Mouse (Mus musculus) heart, postnatal 0 days (tissue): ENCODE data around the gene Cdh1. TPM values are rescaled to one million over a fixed set of nuclear protein-coding genes. Genes with fewer than 3 reads are reported as not detected.
"Not testable (repeated sequence)": the region's sequence is repeated elsewhere in the genome, so short reads cannot be mapped to it uniquely, and the experiment has no call there.

Experiments used
- ATAC-seq: fragments of 200-750 bp; cut with Nextera tagmentation; 2 replicates; pipeline ENCODE4 v1.8.0; 2017; ENCODE audit warnings: low read depth, moderate number of reproducible peaks, moderate library complexity; ENCODE audit not compliant: insufficient read depth
- DNase-seq: peaks from one replicate; pipeline ENCODE4 v3.0.0-alpha.2; 2016; ENCODE audit warnings: low spot score
- H3K27ac ChIP-seq: fragments of 300-500 bp; sonication (generic); 2 replicates; pipeline ENCODE4 v1.5.1; 2014; ENCODE audit warnings: low read depth, mild to moderate bottlenecking
- H3K27me3 ChIP-seq: fragments of 300-500 bp; sonication (generic); 2 replicates; pipeline ENCODE4 v1.6.1; 2014; ENCODE audit warnings: low read length, mixed read lengths; ENCODE audit not compliant: control insufficient read depth, insufficient read depth
- H3K36me3 ChIP-seq: fragments of 300-500 bp; sonication (generic); replicated peaks from 2 replicates; pipeline ENCODE4 v1.6.1; 2014; ENCODE audit warnings: low read length, mixed read lengths; ENCODE audit not compliant: control insufficient read depth, insufficient read depth
- H3K4me1 ChIP-seq: fragments of 300-500 bp; sonication (generic); 2 replicates; pipeline ENCODE4 v1.6.1; 2014; ENCODE audit warnings: antibody characterized with exemption; ENCODE audit not compliant: control insufficient read depth, insufficient read depth
- H3K4me2 ChIP-seq: fragments of 300-500 bp; sonication (generic); 2 replicates; pipeline ENCODE4 v1.6.1; 2014; ENCODE audit warnings: low read depth, mild to moderate bottlenecking, low read length, moderate library complexity
- H3K4me3 ChIP-seq: fragments of 300-500 bp; sonication (generic); 2 replicates; pipeline ENCODE4 v1.5.1; 2014; ENCODE audit warnings: low read depth, low read length
- H3K9ac ChIP-seq: fragments of 300-500 bp; sonication (generic); replicated peaks from 2 replicates; pipeline ENCODE4 v1.6.1; 2014; ENCODE audit warnings: low read depth, low read length, mixed read lengths
- H3K9me3 ChIP-seq: fragments of 300-500 bp; sonication (generic); replicated peaks from 2 replicates; pipeline ENCODE4 v1.6.1; 2016; ENCODE audit warnings: low read length; ENCODE audit not compliant: control insufficient read depth
- CTCF ChIP-seq: IDR thresholded peaks from 2 replicates; pipeline ENCODE4 v1.5.1; 2016; ENCODE audit warnings: antibody characterized with exemption, control low read depth, low read depth
- EP300 ChIP-seq: IDR thresholded peaks from 2 replicates; pipeline ENCODE4 v1.6.1; 2016; ENCODE audit warnings: antibody characterized with exemption, low read depth
- WGBS: fragments of 180-500 bp; shearing (Covaris S2); extraction: QIAGEN DNeasy Blood & Tissue Kit; methylation state at CpG from one replicate; pipeline ENCODE4 v1.1.7; 2014; 5-methylcytosine and 5-hydroxymethylcytosine counted together
- polyA plus RNA-seq: library from polyadenylated mRNA; unstranded; fragments of >200 nt; fragmentation: Nextera tagmentation; extraction: Ambion mirVana; gene quantifications from 2 replicates; pipeline ENCODE4 v1.2.1, GENCODE M21; 2015
- total RNA-seq: library from RNA; depleted of rRNA; stranded (reverse); fragments of >200 nt; gene quantifications from 2 replicates; pipeline ENCODE4 v1.2.3, GENCODE M21; 2014; ENCODE audit warnings: low replicate concordance

Gene Cdh1
- total and polyA plus RNA-seq, 2 experiments from 2014 or later, result 0.19 to 1.9 TPM

DNA sequence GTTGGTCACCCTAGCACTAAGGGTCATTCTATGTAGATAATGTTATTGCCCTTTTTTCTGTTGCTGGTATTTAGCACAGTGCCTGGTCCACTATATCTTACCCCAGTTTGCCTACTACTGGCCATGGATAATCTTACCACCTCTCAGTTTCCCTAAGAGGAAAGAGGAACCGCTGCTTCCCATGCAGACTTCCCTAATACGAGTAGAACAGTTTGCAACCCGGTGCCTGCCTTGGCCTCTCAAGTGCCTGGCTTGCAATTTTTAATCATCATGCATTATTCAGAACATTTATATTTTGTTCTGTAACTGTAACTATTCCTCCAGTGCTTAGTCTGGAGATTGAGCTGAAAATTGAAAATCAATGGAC lies 17.5 kb upstream of the Cdh1 start:
- no peaks in the 10 kb centered on the region for H3K36me3 ChIP-seq
- ATAC-seq, result no peak
- TF ChIP-seq EP300 (no peak), CTCF (no peak)
- H3K9ac ChIP-seq, result no peak overlapping the region
- no peaks in the 10 kb centered on the region for H3K9me3 ChIP-seq
- no peak overlapping the region for H3K4me3 ChIP-seq
- no peak for DNase-seq
- no peaks in the 10 kb centered on the region for H3K4me1 ChIP-seq
- H3K4me2 ChIP-seq, result no peak overlapping the region
- WGBS, result 93% methylated on average over 3 of the region's 3 CpGs
- H3K27ac ChIP-seq, result no peak overlapping the region
- no peaks in the 10 kb centered on the region; the same call in 1 of the 2 replicates for H3K27me3 ChIP-seq

GRCm38 (mm10) chr8:106586896-106587295 lies 16.3 kb upstream of the Cdh1 start:
- TF ChIP-seq CTCF (no peak), EP300 (no peak)
- WGBS, result 74% methylated on average over 8 of the region's 8 CpGs
- Histone ChIP-seq H3K4me3 (no peak overlapping the region), H3K27ac (no peak overlapping the region), H3K27me3 (no peaks in the 10 kb centered on the region; the same call in 1 of the 2 replicates), H3K9me3 (no peaks in the 10 kb centered on the region), H3K4me2 (no peak overlapping the region), H3K9ac (no peak overlapping the region), H3K36me3 (no peaks in the 10 kb centered on the region), H3K4me1 (no peaks in the 10 kb centered on the region)
- DNase-seq (no peak), ATAC-seq (no peak)

DNA sequence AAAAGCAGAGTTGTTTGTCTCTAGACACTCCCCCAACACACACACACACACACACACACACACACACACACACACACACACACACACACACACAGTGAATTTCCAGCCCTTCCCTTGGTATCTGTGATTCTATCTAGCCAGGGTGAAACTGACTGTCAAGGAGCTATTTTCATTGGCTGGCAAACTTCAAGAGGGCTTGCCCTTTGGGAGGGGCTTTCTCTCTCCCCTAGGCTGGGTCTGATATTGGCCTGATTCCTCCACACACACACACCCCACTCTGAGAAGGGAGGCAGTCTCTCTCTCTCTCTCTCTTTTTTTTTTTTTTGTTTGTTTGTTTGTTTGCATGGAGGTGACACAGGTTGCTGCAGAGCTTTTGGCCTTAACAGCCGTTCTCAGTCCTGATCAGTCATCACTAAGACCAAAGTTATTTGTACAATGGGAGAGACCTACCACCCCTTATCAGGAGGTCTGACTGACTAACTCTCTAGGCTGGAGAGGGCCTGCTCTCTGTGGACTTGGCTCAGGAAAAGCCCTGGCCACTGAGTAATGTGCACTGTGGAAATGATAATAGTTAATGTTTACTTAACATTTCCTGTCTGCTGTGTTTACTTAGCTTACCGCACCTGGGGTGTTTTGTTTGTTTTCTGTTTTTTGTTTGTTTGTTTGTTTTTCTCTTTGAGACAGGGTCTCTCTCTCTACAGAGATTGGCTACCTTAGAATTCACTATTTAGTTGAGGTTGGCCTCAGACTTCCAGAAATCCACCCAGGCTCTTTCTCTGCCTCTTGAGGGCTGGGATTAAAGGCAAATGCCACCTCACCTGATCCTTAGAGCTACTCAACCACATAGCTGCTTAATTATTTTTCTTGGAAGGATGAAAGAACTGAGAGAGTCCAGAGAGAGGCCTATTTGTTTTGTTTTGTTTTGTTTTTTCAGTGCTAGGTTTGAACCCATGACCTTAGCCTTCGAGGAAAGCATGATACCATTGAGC lies 14.4 kb upstream of the Cdh1 start:
- Histone ChIP-seq H3K27me3 (no peaks in the 10 kb centered on the region; the same call in 1 of the 2 replicates), H3K9ac (no peak overlapping the region), H3K27ac (no peak overlapping the region), H3K4me1 (no peaks in the 10 kb centered on the region), H3K9me3 (no peaks in the 10 kb centered on the region), H3K4me2 (no peak overlapping the region), H3K4me3 (no peak overlapping the region), H3K36me3 (no peaks in the 10 kb centered on the region)
- DNase-seq (no peak), ATAC-seq (no peak)
- TF ChIP-seq CTCF (no peak), EP300 (no peak)
- 27% methylated on average over 3 of the region's 3 CpGs for WGBS

DNA sequence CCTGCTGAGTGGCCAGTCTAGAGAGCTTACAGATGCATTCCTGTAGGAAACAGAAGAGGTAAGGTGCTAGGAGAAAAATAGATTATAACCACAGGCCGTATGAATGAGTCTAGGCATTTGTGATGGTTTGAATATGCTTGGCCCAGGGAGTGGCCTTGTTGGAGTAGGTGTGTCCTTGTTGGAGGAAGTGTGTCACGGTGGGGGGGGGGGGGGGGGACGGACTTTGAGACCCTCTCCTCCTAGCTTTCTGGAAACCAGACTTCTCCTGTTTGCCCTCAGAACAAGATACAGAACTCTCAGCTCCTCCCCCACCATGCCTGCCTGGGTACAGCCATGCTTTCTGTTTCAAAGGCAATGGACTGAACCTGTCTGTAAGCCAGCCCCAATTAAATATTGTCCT lies 10.7 kb upstream of the Cdh1 start:
- H3K4me2 ChIP-seq, result no peak overlapping the region
- H3K36me3 ChIP-seq, result no peaks in the 10 kb centered on the region
- 69% methylated on average over 1 of the region's 3 CpGs for WGBS
- ATAC-seq (no peak), DNase-seq (no peak)
- no peak overlapping the region for H3K27ac ChIP-seq
- no peak overlapping the region for H3K9ac ChIP-seq
- H3K9me3 ChIP-seq, result no peaks in the 10 kb centered on the region
- no peaks in the 10 kb centered on the region for H3K27me3 ChIP-seq
- TF ChIP-seq EP300, result no peak
- TF ChIP-seq CTCF, result no peak
- no peak overlapping the region for H3K4me3 ChIP-seq
- no peaks in the 10 kb centered on the region for H3K4me1 ChIP-seq

DNA sequence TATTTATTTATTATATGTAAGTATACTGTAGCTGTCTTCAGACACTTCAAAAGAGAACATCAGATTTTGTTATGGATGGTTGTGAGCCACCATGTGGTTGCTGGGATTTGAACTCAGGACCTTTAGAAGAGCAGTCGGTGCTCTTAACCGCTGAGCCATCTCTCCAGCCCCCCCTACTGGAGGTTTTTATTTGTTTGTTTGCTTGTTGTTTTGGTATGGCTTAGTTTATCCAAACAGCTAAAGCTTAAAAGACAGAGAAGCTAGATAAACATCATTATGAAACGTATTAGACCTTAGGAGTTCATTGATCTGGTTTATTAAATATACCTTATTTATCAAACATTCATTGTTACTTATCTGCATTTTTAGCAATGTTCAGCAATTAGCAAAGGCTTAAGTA lies 7.5 kb upstream of the Cdh1 start:
- H3K27me3 ChIP-seq, H3K9me3 ChIP-seq, ATAC-seq, H3K4me1 ChIP-seq, H3K27ac ChIP-seq, H3K4me3 ChIP-seq, H3K4me2 ChIP-seq, H3K36me3 ChIP-seq, DNase-seq, H3K9ac ChIP-seq: not testable (repeated sequence)
- 93% methylated on average over 3 of the region's 3 CpGs for WGBS
